ENCODE assay signal across 20 mouse cellular contexts in genomic region chr5:32332591-32332990, GRCm38 (mm10).
"Had no signal": no experiment of that assay in that cellular context is flagged by ENCODE, and none has a peak within 500 bp of the region (broad histone marks: within the 10 kb centered on the region; RNA-seq: fewer than 3 reads in every experiment).

No protein-coding gene starts in this region.

- H3K4me3 ChIP-seq: layer of hippocampus, adult 2 months; limb, embryonic 10.5 days; limb, embryonic 13.5 days; liver, embryonic 12.5 days; liver, embryonic 15.5 days; lung, embryonic 15.5 days; midbrain, embryonic 12.5 days; midbrain, embryonic 15.5 days; myocyte; neural tube, embryonic 13.5 days had no signal

- H3K36me3 ChIP-seq: limb, embryonic 10.5 days; limb, embryonic 13.5 days; liver, embryonic 12.5 days; liver, embryonic 15.5 days; lung, embryonic 15.5 days; midbrain, embryonic 12.5 days; midbrain, embryonic 15.5 days; neural tube, embryonic 13.5 days had no signal

- H3K27ac ChIP-seq: kidney, postnatal 0 days; layer of hippocampus, adult 2 months; limb, embryonic 10.5 days; limb, embryonic 13.5 days; liver, embryonic 12.5 days; liver, embryonic 15.5 days; lung, embryonic 15.5 days; midbrain, embryonic 12.5 days; midbrain, embryonic 15.5 days; neural tube, embryonic 13.5 days had no signal

- H3K4me2 ChIP-seq: limb, embryonic 13.5 days; liver, embryonic 12.5 days; liver, embryonic 15.5 days; lung, embryonic 15.5 days; midbrain, embryonic 12.5 days; midbrain, embryonic 15.5 days; neural tube, embryonic 13.5 days had no signal

- ATAC-seq: liver, embryonic 12.5 days; midbrain, embryonic 15.5 days had no signal

- DNase-seq: kidney, adult 18-20 months; kidney, postnatal 25 days; layer of hippocampus, adult 9-11 months; liver; lung, adult 18-20 months; lung, postnatal 10 days; lung, postnatal 36 days; spleen, adult 18-20 months; thymus, postnatal 36 days had no signal

- H3K4me1 ChIP-seq: liver, embryonic 12.5 days; liver, embryonic 15.5 days had no signal

- H3K9me3 ChIP-seq: limb, embryonic 10.5 days; limb, embryonic 13.5 days; liver, embryonic 12.5 days; liver, embryonic 15.5 days; lung, embryonic 15.5 days; midbrain, embryonic 12.5 days; midbrain, embryonic 15.5 days; neural tube, embryonic 13.5 days had no signal

- H3K9ac ChIP-seq: limb, embryonic 13.5 days; liver, embryonic 12.5 days; liver, embryonic 15.5 days; lung, embryonic 15.5 days; midbrain, embryonic 12.5 days; midbrain, embryonic 15.5 days; neural tube, embryonic 13.5 days had no signal

- H3K27me3 ChIP-seq: limb, embryonic 13.5 days; liver, embryonic 12.5 days; liver, embryonic 15.5 days; lung, embryonic 15.5 days; midbrain, embryonic 12.5 days; midbrain, embryonic 15.5 days; neural tube, embryonic 13.5 days had no signal
